Mouse (Mus musculus): ENCODE results near the gene Hoga1. TPM values are rescaled to one million over a fixed set of nuclear protein-coding genes. Genes with fewer than 3 reads are reported as not detected.

Gene Hoga1
- polyA plus RNA-seq, 1 experiment from 2014 or later, result 16.2 TPM

GRCm38 (mm10) chr19:42033611-42034010 is 11.8 kb upstream of the Hoga1 start:
- no peaks in the 10 kb centered on the region for H3K27me3 ChIP-seq (replicated peaks; ENCODE audit: control insufficient read depth, insufficient read depth, low read length)
- no peaks in the 10 kb centered on the region for H3K4me1 ChIP-seq (replicated peaks; ENCODE audit: control insufficient read depth, insufficient read depth, low read length)
- no peak overlapping the region for H3K9ac ChIP-seq (ENCODE audit: low read depth, low read length)
- ATAC-seq, result no peak
- 86% methylated on average over 14 of the region's 14 CpGs for WGBS
- no peak overlapping the region for H3K4me3 ChIP-seq (ENCODE audit: low read depth, low read length)
- no peak overlapping the region for H3K4me2 ChIP-seq (replicated peaks; ENCODE audit: low read depth)
- H3K27ac ChIP-seq (ENCODE audit: low read depth, low read length), result no peak overlapping the region
- no peaks in the 10 kb centered on the region for H3K9me3 ChIP-seq (ENCODE audit: control insufficient read depth)
- no peak for TF ChIP-seq CTCF (IDR thresholded peaks at IDR 0.05; ENCODE audit: low read depth)
- peaks cover 19% of the 10 kb centered on the region; the same call in 1 of the 2 replicates for H3K36me3 ChIP-seq (ENCODE audit: control insufficient read depth, insufficient read depth)

DNA sequence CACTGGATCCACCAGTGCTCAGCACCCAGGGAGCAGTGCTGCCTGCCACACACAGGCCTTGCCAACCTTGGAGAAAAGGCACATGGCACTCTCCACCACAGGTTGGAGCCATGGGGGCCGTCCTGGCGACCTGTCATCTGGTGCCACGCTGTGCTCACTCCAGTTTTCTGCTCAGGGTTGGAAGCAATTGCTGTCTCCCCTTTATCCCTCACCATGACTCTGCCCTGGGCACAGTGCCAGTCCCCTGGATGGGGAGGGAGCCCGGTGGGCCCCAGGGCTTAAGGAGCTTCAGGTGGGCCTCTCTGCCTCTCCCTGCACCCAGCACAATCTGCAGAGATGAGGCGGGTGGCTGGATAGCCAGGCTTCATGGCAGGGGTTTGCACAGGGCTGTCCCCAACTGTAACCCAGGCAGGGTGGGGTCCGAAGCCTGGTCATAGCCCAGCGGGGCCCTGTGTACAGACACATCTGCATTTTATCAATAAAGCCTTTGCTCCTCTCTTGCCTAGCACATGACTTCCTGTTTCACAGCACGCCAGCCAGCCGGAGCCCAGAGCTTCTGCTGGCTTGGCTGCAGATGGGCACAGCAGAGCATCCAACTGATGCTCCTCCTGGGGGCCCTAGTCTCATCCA is 11.1 kb upstream of the Hoga1 start:
- no peak overlapping the region for H3K4me2 ChIP-seq (replicated peaks; ENCODE audit: low read depth)
- no peaks in the 10 kb centered on the region for H3K9me3 ChIP-seq (ENCODE audit: control insufficient read depth)
- H3K27me3 ChIP-seq (replicated peaks; ENCODE audit: control insufficient read depth, insufficient read depth, low read length), result no peaks in the 10 kb centered on the region
- H3K27ac ChIP-seq (ENCODE audit: low read depth, low read length), result no peak overlapping the region
- WGBS, result 72% methylated on average over 9 of the region's 9 CpGs
- H3K36me3 ChIP-seq (ENCODE audit: control insufficient read depth, insufficient read depth), result peaks cover 19% of the 10 kb centered on the region; the same call in 1 of the 2 replicates
- no peak overlapping the region for H3K4me3 ChIP-seq (ENCODE audit: low read depth, low read length)
- no peak overlapping the region for H3K9ac ChIP-seq (ENCODE audit: low read depth, low read length)
- no peaks in the 10 kb centered on the region for H3K4me1 ChIP-seq (replicated peaks; ENCODE audit: control insufficient read depth, insufficient read depth, low read length)
- no peak for TF ChIP-seq CTCF (IDR thresholded peaks at IDR 0.05; ENCODE audit: low read depth)
- ATAC-seq, result no peak

GRCm38 (mm10) chr19:42034881-42035455 is 10.4 kb upstream of the Hoga1 start:
- Histone ChIP-seq H3K4me1 (replicated peaks; ENCODE audit: control insufficient read depth, insufficient read depth, low read length) (no peaks in the 10 kb centered on the region), H3K4me2 (replicated peaks; ENCODE audit: low read depth) (no peak overlapping the region), H3K9me3 (ENCODE audit: control insufficient read depth) (no peaks in the 10 kb centered on the region), H3K27me3 (replicated peaks; ENCODE audit: control insufficient read depth, insufficient read depth, low read length) (no peaks in the 10 kb centered on the region), H3K36me3 (ENCODE audit: control insufficient read depth, insufficient read depth) (peaks cover 19% of the 10 kb centered on the region; the same call in 1 of the 2 replicates), H3K27ac (ENCODE audit: low read depth, low read length) (no peak overlapping the region), H3K4me3 (ENCODE audit: low read depth, low read length) (no peak overlapping the region), H3K9ac (ENCODE audit: low read depth, low read length) (no peak overlapping the region)
- 54% methylated on average over 11 of the region's 11 CpGs for WGBS
- ATAC-seq, result no peak
- TF ChIP-seq CTCF (IDR thresholded peaks at IDR 0.05; ENCODE audit: low read depth), result no peak

DNA sequence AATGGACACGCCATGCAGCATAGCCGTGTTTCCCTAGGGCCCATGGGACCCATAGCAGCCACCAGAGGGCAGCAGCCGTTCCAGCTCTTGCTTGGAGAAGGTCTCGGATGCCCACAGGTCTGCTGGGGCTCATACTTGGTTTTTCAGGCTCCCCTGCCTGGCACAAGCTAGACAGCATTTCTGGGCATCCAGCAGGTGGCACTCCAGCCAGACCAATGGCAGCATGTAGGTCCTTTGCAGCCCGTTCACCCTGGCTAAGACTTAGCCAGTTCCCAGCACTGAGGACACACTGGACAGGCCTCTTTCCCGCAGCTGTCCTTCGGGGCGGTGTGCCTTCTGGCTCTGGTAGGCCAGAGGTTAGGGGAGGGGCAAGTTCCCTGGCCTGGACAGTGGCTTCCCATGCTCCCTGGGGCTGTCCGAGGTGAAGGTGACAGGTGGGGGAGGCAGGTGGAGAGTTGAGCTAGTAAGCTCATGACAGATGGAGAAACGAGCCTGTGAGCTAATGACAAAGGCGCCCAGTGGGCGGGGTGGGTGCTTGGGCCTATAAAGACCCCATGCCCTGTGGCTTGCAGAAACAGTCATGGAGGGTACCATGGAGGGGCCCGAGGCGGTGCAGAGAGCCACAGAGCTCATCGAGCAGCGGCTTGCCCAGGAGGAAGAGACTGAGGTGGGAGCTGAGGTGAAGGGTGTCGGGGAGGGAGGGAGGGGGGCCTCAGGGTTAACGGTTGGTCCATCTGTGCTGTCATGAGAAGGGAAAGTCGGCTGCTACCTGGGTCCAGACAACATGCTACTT is 9.8 kb upstream of the Hoga1 start, which contains the start of gene Ankrd2:
TSS of gene Ankrd2 (plus strand) at position 545 of the 793 bp plus-strand sequence.
- Histone ChIP-seq H3K27me3 (replicated peaks; ENCODE audit: control insufficient read depth, insufficient read depth, low read length) (no peaks in the 10 kb centered on the region), H3K9ac (ENCODE audit: low read depth, low read length) (no peak within 1 kb of the TSS), H3K9me3 (ENCODE audit: control insufficient read depth) (no peaks in the 10 kb centered on the region), H3K27ac (ENCODE audit: low read depth, low read length) (no peak within 1 kb of the TSS), H3K36me3 (ENCODE audit: control insufficient read depth, insufficient read depth) (peaks cover 19% of the 10 kb centered on the region; the same call in 1 of the 2 replicates), H3K4me2 (replicated peaks; ENCODE audit: low read depth) (no peak within 1 kb of the TSS), H3K4me3 (ENCODE audit: low read depth, low read length) (no peak within 1 kb of the TSS), H3K4me1 (replicated peaks; ENCODE audit: control insufficient read depth, insufficient read depth, low read length) (no peaks in the 10 kb centered on the region)
- WGBS, result 66% methylated on average over 19 of the region's 19 CpGs
- peak; percentile 82 for ATAC-seq
- TF ChIP-seq CTCF (IDR thresholded peaks at IDR 0.05; ENCODE audit: low read depth), result peak; percentile 97

- no peak for TF ChIP-seq CTCF (IDR thresholded peaks at IDR 0.05; ENCODE audit: low read depth)
- H3K27ac ChIP-seq (ENCODE audit: low read depth, low read length), result no peak overlapping the region
- 80% methylated on average over 3 of the region's 3 CpGs for WGBS
These were observed 9.1 kb upstream of the Hoga1 start for GRCm38 (mm10) chr19:42036357-42036756.

GRCm38 (mm10) chr19:42037167-42037702 is 8.2 kb upstream of the Hoga1 start:
- Histone ChIP-seq H3K4me3 (ENCODE audit: low read depth, low read length) (no peak overlapping the region), H3K36me3 (ENCODE audit: control insufficient read depth, insufficient read depth) (peaks cover 13% of the 10 kb centered on the region; the same call in 1 of the 2 replicates), H3K9me3 (ENCODE audit: control insufficient read depth) (no peaks in the 10 kb centered on the region), H3K27me3 (replicated peaks; ENCODE audit: control insufficient read depth, insufficient read depth, low read length) (no peaks in the 10 kb centered on the region), H3K4me1 (replicated peaks; ENCODE audit: control insufficient read depth, insufficient read depth, low read length) (no peaks in the 10 kb centered on the region), H3K4me2 (replicated peaks; ENCODE audit: low read depth) (no peak overlapping the region), H3K9ac (ENCODE audit: low read depth, low read length) (no peak overlapping the region), H3K27ac (ENCODE audit: low read depth, low read length) (no peak overlapping the region)
- ATAC-seq, result no peak
- TF ChIP-seq CTCF (IDR thresholded peaks at IDR 0.05; ENCODE audit: low read depth), result no peak
- 64% methylated on average over 11 of the region's 11 CpGs for WGBS

More at GRCm38 (mm10) chr19:42036357-42036756, 9.1 kb upstream of the Hoga1 start:
- Histone ChIP-seq H3K9ac (ENCODE audit: low read depth, low read length) (no peak overlapping the region), H3K4me1 (replicated peaks; ENCODE audit: control insufficient read depth, insufficient read depth, low read length) (no peaks in the 10 kb centered on the region), H3K9me3 (ENCODE audit: control insufficient read depth) (no peaks in the 10 kb centered on the region), H3K36me3 (ENCODE audit: control insufficient read depth, insufficient read depth) (peaks cover 19% of the 10 kb centered on the region; the same call in 1 of the 2 replicates), H3K4me2 (replicated peaks; ENCODE audit: low read depth) (no peak overlapping the region), H3K4me3 (ENCODE audit: low read depth, low read length) (no peak overlapping the region), H3K27me3 (replicated peaks; ENCODE audit: control insufficient read depth, insufficient read depth, low read length) (no peaks in the 10 kb centered on the region)
- no peak for ATAC-seq

Data from intestine, postnatal 0 days (tissue).